Mouse (Mus musculus) MEL (cell line): ENCODE results near the gene Entpd6. TPM values are rescaled to one million over a fixed set of nuclear protein-coding genes. Genes with fewer than 3 reads are reported as not detected.

Experiments used
- DNase-seq: peaks from one replicate; pipeline ENCODE4 v3.0.0; 2011; ENCODE audit warnings: low read depth, low spot score
- H3K27ac ChIP-seq: 2 replicates; pipeline ENCODE4 v1.5.1; 2012; ENCODE audit warnings: low read depth, mild to moderate bottlenecking, control low read depth, low read length, moderate library complexity; ENCODE audit not compliant: control insufficient read depth
- H3K27me3 ChIP-seq, 2 experiments: fragments of 150-350 bp in 1 of 2; sonication (generic) in 1 of 2; 2 replicates each; pipeline ENCODE4 v1.6.1; 2012; ENCODE audit warnings: low read length in 2 of 2, mild to moderate bottlenecking in 2 of 2, improper control_type of control experiment in 1 of 2, moderate library complexity in 1 of 2; ENCODE audit not compliant: insufficient read depth in 2 of 2, control insufficient read depth in 1 of 2
- H3K36me3 ChIP-seq, 2 experiments: 2 replicates each; pipeline ENCODE4 v1.6.1; 2012 to 2014; ENCODE audit warnings: low read length in 2 of 2, improper control_type of control experiment in 1 of 2, inconsistent platforms in 1 of 2, mild to moderate bottlenecking in 1 of 2; ENCODE audit not compliant: insufficient read depth in 2 of 2, control insufficient read depth in 1 of 2
- H3K4me1 ChIP-seq, 2 experiments: fragments of 150-350 bp in 1 of 2; sonication (generic) in 1 of 2; 2 replicates each; pipeline ENCODE4 v1.6.1; 2012; ENCODE audit warnings: low read length in 2 of 2, improper control_type of control experiment in 1 of 2, mild to moderate bottlenecking in 1 of 2; ENCODE audit not compliant: insufficient read depth in 2 of 2, control insufficient read depth in 1 of 2
- H3K4me3 ChIP-seq, 2 experiments: fragments of 150-350 bp in 1 of 2; sonication (generic) in 1 of 2; 2 replicates each; pipeline ENCODE4 v1.5.1; 2012; ENCODE audit warnings: low read depth in 2 of 2, low read length in 2 of 2, mild to moderate bottlenecking in 2 of 2, moderate library complexity in 2 of 2, control low read depth in 1 of 2, improper control_type of control experiment in 1 of 2; ENCODE audit not compliant: control insufficient read depth in 1 of 2, insufficient read depth in 1 of 2
- H3K79me2 ChIP-seq: 2 replicates; pipeline ENCODE4 v1.6.1; 2012; ENCODE audit warnings: mild to moderate bottlenecking, low read length, moderate library complexity; ENCODE audit not compliant: control insufficient read depth, poor library complexity, insufficient read depth
- H3K9ac ChIP-seq: 2 replicates; pipeline ENCODE4 v1.6.1; 2012; ENCODE audit warnings: low read depth, mild to moderate bottlenecking, control low read depth, low read length, moderate library complexity; ENCODE audit not compliant: control insufficient read depth, poor library complexity, severe bottlenecking
- H3K9me3 ChIP-seq: fragments of 150-350 bp; sonication (generic); replicated peaks from 2 replicates; pipeline ENCODE4 v1.6.1; 2012; ENCODE audit warnings: mild to moderate bottlenecking, low read length, improper control_type of control experiment, moderate library complexity; ENCODE audit not compliant: insufficient read depth
- BHLHE40 ChIP-seq: IDR thresholded peaks from 2 replicates; pipeline ENCODE4 v1.6.1; 2012; ENCODE audit warnings: low read depth, mild to moderate bottlenecking, inconsistent platforms, low read length, improper control_type of control experiment, borderline replicate concordance
- CHD1 ChIP-seq: IDR thresholded peaks from 2 replicates; pipeline ENCODE4 v1.6.1; 2012; ENCODE audit warnings: low read depth, mild to moderate bottlenecking, inconsistent platforms, low read length, improper control_type of control experiment
- CTCF ChIP-seq, 3 experiments: IDR thresholded peaks in 2 of 3; conservative IDR thresholded peaks in 1 of 3; 2 replicates each; pipeline ENCODE4 v1.5.1; 2011 to 2012; ENCODE audit warnings: low read length in 3 of 3, low read depth in 2 of 3, mild to moderate bottlenecking in 2 of 3, improper control_type of control experiment in 1 of 3, inconsistent platforms in 1 of 3, mixed read lengths in 1 of 3, moderate library complexity in 1 of 3; ENCODE audit not compliant: control insufficient read depth in 1 of 3, insufficient read depth in 1 of 3, poor library complexity in 1 of 3, severe bottlenecking in 1 of 3
- ELF1 ChIP-seq: IDR thresholded peaks from 2 replicates; pipeline ENCODE4 v1.6.1; 2014; ENCODE audit warnings: low read depth, mild to moderate bottlenecking, inconsistent platforms, low read length, improper control_type of control experiment, moderate library complexity
- EP300 ChIP-seq, 2 experiments: IDR thresholded peaks; 2 replicates each; pipeline ENCODE4 v1.6.1; 2011; ENCODE audit warnings: improper control_type of control experiment in 2 of 2, low read length in 2 of 2, low read depth in 1 of 2, mild to moderate bottlenecking in 1 of 2
- ETS1 ChIP-seq: IDR thresholded peaks from 2 replicates; pipeline ENCODE4 v1.6.1; 2012; ENCODE audit warnings: low read depth, mild to moderate bottlenecking, inconsistent platforms, low read length, improper control_type of control experiment, moderate library complexity
- GATA1 ChIP-seq: IDR thresholded peaks from 2 replicates; pipeline ENCODE4 v1.6.1; 2011; ENCODE audit warnings: low read depth, low read length, improper control_type of control experiment
- HCFC1 ChIP-seq: IDR thresholded peaks from 2 replicates; pipeline ENCODE4 v1.6.1; 2012; ENCODE audit warnings: low read depth, mild to moderate bottlenecking, inconsistent platforms, low read length, improper control_type of control experiment, moderate library complexity
- JUND ChIP-seq: IDR thresholded peaks from 2 replicates; pipeline ENCODE4 v1.6.1; 2011; ENCODE audit warnings: low read depth, mild to moderate bottlenecking, improper control_type of control experiment, low read length
- MAFK ChIP-seq: IDR thresholded peaks from 2 replicates; pipeline ENCODE4 v1.6.1; 2011; ENCODE audit warnings: low read depth, mild to moderate bottlenecking, low read length, improper control_type of control experiment, borderline replicate concordance
- MAX ChIP-seq: IDR thresholded peaks from 2 replicates; pipeline ENCODE4 v1.6.1; 2011; ENCODE audit warnings: low read length, improper control_type of control experiment
- MAZ ChIP-seq: IDR thresholded peaks from 2 replicates; pipeline ENCODE4 v1.6.1; 2012; ENCODE audit warnings: low read depth, mild to moderate bottlenecking, inconsistent platforms, low read length, improper control_type of control experiment
- MYB ChIP-seq: IDR thresholded peaks from 2 replicates; pipeline ENCODE4 v1.6.1; 2011; ENCODE audit warnings: mild to moderate bottlenecking, low read depth, low read length, improper control_type of control experiment
- MYC ChIP-seq: IDR thresholded peaks from 2 replicates; pipeline ENCODE4 v1.6.1; 2011; ENCODE audit warnings: low read depth, mild to moderate bottlenecking, low read length, improper control_type of control experiment, moderate library complexity
- NELFE ChIP-seq: IDR thresholded peaks from 2 replicates; pipeline ENCODE4 v1.6.1; 2011; ENCODE audit warnings: low read depth, low read length, improper control_type of control experiment
- NRF1 ChIP-seq: IDR thresholded peaks from 2 replicates; pipeline ENCODE4 v1.6.1; 2014; ENCODE audit warnings: low read depth, mild to moderate bottlenecking, inconsistent platforms, low read length, improper control_type of control experiment, moderate library complexity; ENCODE audit not compliant: poor library complexity, insufficient read depth, severe bottlenecking
- POLR2A ChIP-seq, 2 experiments: IDR thresholded peaks; 2 replicates each; pipeline ENCODE4 v1.6.1; 2011 to 2012; ENCODE audit warnings: low read length in 2 of 2, mild to moderate bottlenecking in 2 of 2, control low read depth in 1 of 2, improper control_type of control experiment in 1 of 2, low read depth in 1 of 2, moderate library complexity in 1 of 2; ENCODE audit not compliant: control insufficient read depth in 1 of 2, insufficient read depth in 1 of 2, poor library complexity in 1 of 2
- RAD21 ChIP-seq: IDR thresholded peaks from 2 replicates; pipeline ENCODE4 v1.6.1; 2011; ENCODE audit warnings: mild to moderate bottlenecking, low read depth, low read length, improper control_type of control experiment
- SMC3 ChIP-seq: IDR thresholded peaks from 2 replicates; pipeline ENCODE4 v1.6.1; 2011; ENCODE audit warnings: low read depth, low read length, improper control_type of control experiment
- TBP ChIP-seq: IDR thresholded peaks from 2 replicates; pipeline ENCODE4 v1.8.0; 2011; ENCODE audit warnings: low read depth, low read length, improper control_type of control experiment
- TCF12 ChIP-seq: IDR thresholded peaks from 2 replicates; pipeline ENCODE4 v1.6.1; 2014; ENCODE audit warnings: low read depth, mild to moderate bottlenecking, inconsistent platforms, low read length, improper control_type of control experiment, moderate library complexity
- UBTF ChIP-seq: IDR thresholded peaks from 2 replicates; pipeline ENCODE4 v1.6.1; 2012; ENCODE audit warnings: low read depth, mild to moderate bottlenecking, inconsistent platforms, low read length, improper control_type of control experiment, moderate library complexity, borderline replicate concordance; ENCODE audit not compliant: insufficient read depth
- USF1 ChIP-seq: IDR thresholded peaks from 2 replicates; pipeline ENCODE4 v1.6.1; 2014; ENCODE audit warnings: low read depth, mild to moderate bottlenecking, inconsistent platforms, low read length, improper control_type of control experiment, moderate library complexity
- USF2 ChIP-seq, 2 experiments: IDR thresholded peaks; 2 replicates each; pipeline ENCODE4 v1.6.1; 2011 to 2012; ENCODE audit warnings: improper control_type of control experiment in 2 of 2, low read length in 2 of 2, borderline replicate concordance in 1 of 2, inconsistent platforms in 1 of 2, low read depth in 1 of 2, mild to moderate bottlenecking in 1 of 2; ENCODE audit not compliant: insufficient read depth in 1 of 2
- ZKSCAN1 ChIP-seq: IDR thresholded peaks from 2 replicates; pipeline ENCODE4 v1.6.1; 2012; ENCODE audit warnings: low read depth, mild to moderate bottlenecking, inconsistent platforms, low read length, improper control_type of control experiment, moderate library complexity
- polyA plus RNA-seq, 2 experiments: library from polyadenylated mRNA; stranded (reverse) in 1 of 2; unstranded in 1 of 2; fragments of >175 nt in 1 of 2; fragments of >200 nt in 1 of 2; gene quantifications; 2 replicates each; pipeline versions ENCODE4 v1.2.1 to v1.2.4; 2012; ENCODE audit warnings: low replicate concordance in 2 of 2, low read depth in 1 of 2; ENCODE audit not compliant: insufficient read length in 2 of 2, insufficient read depth in 1 of 2, missing spikeins in 1 of 2
- total RNA-seq: library from RNA; depleted of rRNA; stranded (reverse); fragments of 300-350 nt; gene quantifications from 2 replicates; pipeline ENCODE4 v1.2.3, GENCODE M21; 2012

The Entpd6 gene
- total and polyA plus RNA-seq, 3 experiments: 47.9 to 48.2 TPM; not detected in 1

DNA sequence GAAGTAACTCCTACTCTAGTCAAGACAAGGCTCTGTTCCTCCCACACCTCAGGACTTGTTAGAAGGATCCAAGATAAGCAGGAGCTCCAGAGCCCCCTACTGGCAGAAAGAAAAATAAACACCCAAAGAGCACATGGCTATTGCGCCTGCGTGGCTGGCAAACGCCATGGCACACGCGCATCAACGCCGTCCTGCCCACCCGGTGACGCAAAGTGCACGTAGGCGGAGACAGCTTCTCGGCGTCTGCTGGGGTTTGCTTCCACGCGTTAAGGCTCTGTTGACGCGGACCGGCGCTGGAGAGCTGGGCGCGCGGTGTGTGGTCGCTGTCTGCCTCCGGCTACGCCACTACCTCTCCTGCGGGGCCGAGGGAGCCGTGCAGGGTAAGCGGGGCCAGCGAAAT lies at the start of gene Entpd6 (continued):
- no peak for TF ChIP-seq BHLHE40
- TF ChIP-seq POLR2A (IDR thresholded peaks at IDR 0.05; ENCODE audit: control insufficient read depth in 1 of 2, insufficient read depth in 1 of 2, low read depth in 1 of 2, low read length in 2 of 2, poor library complexity in 1 of 2): peak; percentile 91 to 93
- TF ChIP-seq EP300 (IDR thresholded peaks at IDR 0.05; ENCODE audit: low read depth in 1 of 2, low read length in 2 of 2): peak in 1 of 2 experiments; percentile 31; a peak in 1 of 4 replicates

DNA sequence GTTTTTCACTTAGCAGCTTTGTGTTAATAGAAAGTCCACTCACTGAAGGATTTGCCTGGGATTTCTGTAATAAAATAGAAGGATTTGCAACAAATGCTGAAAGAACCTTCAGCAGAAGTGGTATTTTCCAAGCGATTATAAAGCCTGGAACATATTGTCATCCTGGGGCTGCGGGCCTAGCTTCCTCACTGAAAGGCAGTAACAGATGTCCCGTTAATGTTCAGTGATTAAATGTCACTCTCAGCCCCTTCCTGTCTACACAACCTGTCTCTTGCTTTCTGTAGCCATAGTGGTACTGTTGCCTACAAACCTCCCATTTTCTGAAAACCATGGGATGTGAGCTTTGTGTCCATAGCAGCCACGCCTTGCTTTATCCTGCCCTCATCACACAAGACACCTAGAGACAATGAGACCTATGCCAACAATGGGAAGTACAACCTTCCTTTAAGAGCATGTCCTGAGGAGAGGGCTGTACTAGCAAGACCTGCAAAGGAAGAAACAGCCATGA lies 36.6 kb upstream of the Entpd6 start:
- Histone ChIP-seq H3K27me3 (peaks cover 1 to 3% of the 10 kb centered on the region in 2 experiments; a peak in 3 of 4 replicates), H3K9ac (no peak overlapping the region), H3K4me1 (no peaks in the 10 kb centered on the region), H3K4me3 (no peak overlapping the region), H3K79me2 (no peaks in the 10 kb centered on the region), H3K36me3 (no peaks in the 10 kb centered on the region), H3K9me3 (no peaks in the 10 kb centered on the region), H3K27ac (no peak overlapping the region)
- DNase-seq: no peak
- TF ChIP-seq UBTF: no peak
- no peak for TF ChIP-seq SMC3
- no peak for TF ChIP-seq USF2 (IDR thresholded peaks at IDR 0.05; ENCODE audit: borderline replicate concordance in 1 of 2, insufficient read depth in 1 of 2, low read depth in 1 of 2, low read length in 2 of 2)
- no peak for TF ChIP-seq MAZ
- TF ChIP-seq RAD21: no peak

DNA sequence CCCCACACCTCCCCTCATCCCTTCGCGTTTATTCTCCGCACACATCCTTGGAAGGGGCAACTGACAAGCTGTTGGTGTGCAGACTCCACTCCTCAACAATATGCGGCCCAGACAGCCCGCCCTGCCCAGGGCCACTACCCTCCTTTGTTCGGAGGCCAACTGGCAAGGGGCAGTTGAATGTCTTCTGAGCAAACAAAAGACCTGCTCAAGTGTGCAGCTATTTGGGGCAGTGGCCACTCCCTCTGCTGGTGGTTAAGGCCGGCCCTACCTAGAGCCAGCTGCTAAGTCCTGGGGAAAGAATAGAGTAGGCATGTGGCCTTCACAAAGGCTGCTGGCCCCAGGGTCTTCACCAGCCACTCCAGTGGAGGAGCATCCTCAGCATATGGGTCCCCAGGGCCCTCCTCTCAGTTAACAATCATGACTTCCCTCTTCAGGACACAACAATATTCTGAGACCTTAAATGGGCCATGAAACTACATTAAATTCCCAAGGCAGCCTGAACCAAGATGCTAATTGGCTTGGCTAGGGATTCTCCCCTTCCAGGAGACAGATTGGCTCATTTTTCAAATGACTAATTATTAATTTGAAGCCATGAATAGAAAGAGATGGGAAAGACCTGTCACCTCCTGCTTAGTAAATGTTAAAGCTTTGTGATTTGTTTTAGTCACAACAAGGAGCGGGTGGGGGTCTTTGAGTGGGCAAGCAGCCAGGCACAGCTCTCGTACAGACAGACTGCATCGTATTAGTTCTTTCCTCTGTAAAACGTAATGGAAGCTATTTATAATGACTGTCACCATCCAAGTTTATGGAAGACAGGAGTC lies 12.9 kb upstream of the Entpd6 start:
- DNase-seq: no peak
- Histone ChIP-seq H3K27ac (no peak overlapping the region), H3K27me3 (no peaks in the 10 kb centered on the region; a peak in 1 of 4 replicates), H3K9ac (no peak overlapping the region), H3K9me3 (no peaks in the 10 kb centered on the region), H3K4me1 (no peaks in the 10 kb centered on the region), H3K4me3 (no peak overlapping the region), H3K36me3 (no peaks in the 10 kb centered on the region), H3K79me2 (no peaks in the 10 kb centered on the region)
- no peak for TF ChIP-seq MYB
- no peak for TF ChIP-seq SMC3
- TF ChIP-seq MAZ: no peak
- TF ChIP-seq NRF1: no peak
- no peak for TF ChIP-seq TCF12
- no peak for TF ChIP-seq USF1
- TF ChIP-seq USF2 (IDR thresholded peaks at IDR 0.05; ENCODE audit: borderline replicate concordance in 1 of 2, insufficient read depth in 1 of 2, low read depth in 1 of 2, low read length in 2 of 2): no peak
- TF ChIP-seq CTCF (IDR thresholded peaks at IDR 0.05 in 2 of 3, conservative IDR thresholded peaks at IDR 0.05 in 1 of 3; ENCODE audit: control insufficient read depth in 1 of 3, insufficient read depth in 1 of 3, low read depth in 2 of 3, low read length in 3 of 3, poor library complexity in 1 of 3, severe bottlenecking in 1 of 3): no peak
- TF ChIP-seq GATA1: no peak
- TF ChIP-seq HCFC1: no peak
- TF ChIP-seq CHD1: no peak
- no peak for TF ChIP-seq JUND
- TF ChIP-seq NELFE: no peak
- no peak for TF ChIP-seq MAX
- no peak for TF ChIP-seq ETS1
- no peak for TF ChIP-seq MAFK
- TF ChIP-seq ZKSCAN1: no peak
- no peak for TF ChIP-seq MYC
- no peak for TF ChIP-seq ELF1
- TF ChIP-seq TBP: no peak
